Mouse (Mus musculus) adrenal gland, postnatal 10 days (tissue): Measurements from ENCODE around the gene Ppp2ca. TPM values are rescaled to one million over a fixed set of nuclear protein-coding genes. Genes with fewer than 3 reads are reported as not detected.
"Not testable (repeated sequence)": the region's sequence is repeated elsewhere in the genome, so short reads cannot be mapped to it uniquely, and the experiment has no call there.

ENCODE experiments used
- DNase-seq: peaks from one replicate; pipeline ENCODE4 v3.0.0; 2021; ENCODE audit warnings: mixed read lengths
- microRNA-seq: library from miRNA; unstranded; fragments of <30 nt; microRNA quantifications from one replicate; pipeline ENCODE4 v1.2.0, GENCODE M21; 2021
- total RNA-seq, 2 experiments: library from RNA; stranded (reverse); gene quantifications; 2 replicates each; pipeline ENCODE4 v1.2.3; 2021

Gene Ppp2ca
- total RNA-seq, 2 experiments from 2014 or later, result 67.9 to 69.5 TPM

DNA sequence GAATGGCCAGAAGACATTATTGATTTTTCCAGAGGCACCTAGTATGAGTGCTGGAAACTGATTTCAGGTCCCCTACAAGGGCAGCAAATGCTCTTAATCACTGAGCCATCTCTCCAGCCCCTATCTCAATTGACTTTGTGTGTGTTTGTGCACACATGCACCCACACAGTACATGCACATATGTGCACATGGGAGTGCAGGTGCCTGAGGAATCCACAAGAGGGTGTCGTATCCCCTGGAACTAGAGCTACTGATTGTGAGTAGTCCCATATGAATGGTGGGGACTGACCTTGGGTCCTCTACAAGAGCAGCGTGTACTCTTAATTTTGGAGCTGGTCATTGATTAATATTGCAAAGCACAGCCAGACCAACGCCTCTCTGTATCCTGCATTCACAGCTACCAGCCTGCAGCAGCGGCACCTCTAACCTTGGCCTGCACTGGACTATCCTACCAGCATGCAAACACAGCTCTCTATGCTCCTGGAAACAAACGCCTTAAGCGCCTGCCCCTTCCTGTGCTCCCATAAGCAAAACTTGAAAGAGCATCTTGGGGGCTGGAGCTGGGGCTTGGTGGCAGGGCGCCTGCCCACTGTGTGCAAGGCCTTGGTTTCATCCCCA is 32.1 kb downstream of the Ppp2ca start:
- no peak for DNase-seq

DNA sequence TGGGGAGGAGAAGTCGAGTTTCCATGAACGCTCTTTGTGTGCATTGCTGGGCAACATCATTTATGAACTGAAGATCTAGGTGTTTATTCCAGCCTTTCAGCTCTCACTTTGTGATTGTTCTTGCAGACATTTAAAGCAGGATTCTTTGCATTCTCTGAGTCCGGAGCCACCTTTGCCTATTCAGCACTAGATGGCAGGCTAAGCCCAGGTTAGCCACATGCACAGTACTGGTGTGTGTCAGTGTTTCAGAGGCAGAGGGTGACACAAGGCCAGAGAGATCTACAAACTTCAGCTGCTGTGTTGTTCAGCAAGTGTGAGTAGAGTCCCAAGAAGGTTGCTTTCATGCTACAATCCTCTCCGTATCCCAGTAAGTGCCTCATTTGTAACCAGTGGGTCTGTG is 45.2 kb downstream of the Ppp2ca start:
- peak; percentile 43 for DNase-seq

DNA sequence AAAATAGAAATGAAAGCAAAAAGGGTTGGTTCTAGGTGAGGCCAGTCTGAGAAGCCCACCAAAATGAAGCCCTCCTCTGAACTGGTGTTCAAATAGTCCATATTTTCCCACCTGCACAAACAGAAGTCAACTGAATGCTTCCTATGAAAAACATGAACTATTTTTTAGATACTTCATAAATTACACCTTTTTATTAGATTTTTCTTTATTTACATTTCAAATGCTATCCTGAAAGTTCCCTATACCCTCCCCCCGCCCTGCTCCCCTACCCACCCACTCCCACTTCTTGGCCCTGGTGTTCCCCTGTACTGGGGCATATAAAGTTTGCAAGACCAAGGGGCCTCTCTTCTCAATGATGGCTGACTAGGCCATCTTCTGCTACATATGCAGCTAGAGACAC is 46.9 kb downstream of the Ppp2ca start, which contains the start of gene Olfr1373:
Olfr1373 (minus strand) TSS at position 101 of the 400 bp plus-strand sequence.
- not testable (repeated sequence) for DNase-seq

DNA sequence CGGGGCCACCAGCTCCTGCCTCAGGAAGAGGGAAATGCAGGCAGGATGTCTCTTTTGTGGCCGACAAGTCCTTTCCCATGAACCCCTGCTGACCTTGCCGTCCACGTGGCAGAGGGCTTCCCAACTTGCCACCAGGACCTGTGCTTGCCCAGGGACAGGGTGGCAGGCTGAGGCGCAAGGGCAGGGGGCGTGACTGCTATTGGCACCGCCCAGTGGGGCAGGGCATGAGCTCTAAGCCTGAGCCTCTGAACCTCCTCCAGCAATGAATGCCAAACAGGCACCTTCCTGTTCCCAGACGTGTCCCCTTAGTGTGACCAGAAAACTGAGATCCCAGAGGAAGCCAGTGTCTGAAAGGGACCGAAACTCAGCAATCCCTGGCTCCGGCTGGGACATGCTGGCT is 65.4 kb downstream of the Ppp2ca start:
- DNase-seq, result peak; percentile 72

DNA sequence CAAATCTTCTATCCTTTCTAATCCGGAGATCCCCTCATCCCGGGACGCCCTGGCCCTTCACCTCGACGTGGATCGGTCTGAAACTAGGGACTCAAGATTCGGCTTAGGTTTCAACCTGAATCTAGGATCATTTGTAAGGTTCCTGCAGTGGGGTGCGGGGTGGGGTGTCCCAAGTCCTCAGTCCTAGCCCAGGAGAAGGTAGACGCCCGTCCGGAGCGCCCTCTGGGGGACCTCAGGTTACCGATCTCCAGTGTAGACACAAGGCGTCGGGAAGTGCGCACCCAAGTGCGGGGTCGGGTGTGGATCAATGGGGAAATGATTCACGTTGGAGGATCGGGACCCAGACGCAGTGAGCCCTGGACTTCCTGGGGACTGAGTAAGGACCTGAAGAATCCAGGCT is 68.6 kb downstream of the Ppp2ca start:
- peak; percentile 41 for DNase-seq

DNA sequence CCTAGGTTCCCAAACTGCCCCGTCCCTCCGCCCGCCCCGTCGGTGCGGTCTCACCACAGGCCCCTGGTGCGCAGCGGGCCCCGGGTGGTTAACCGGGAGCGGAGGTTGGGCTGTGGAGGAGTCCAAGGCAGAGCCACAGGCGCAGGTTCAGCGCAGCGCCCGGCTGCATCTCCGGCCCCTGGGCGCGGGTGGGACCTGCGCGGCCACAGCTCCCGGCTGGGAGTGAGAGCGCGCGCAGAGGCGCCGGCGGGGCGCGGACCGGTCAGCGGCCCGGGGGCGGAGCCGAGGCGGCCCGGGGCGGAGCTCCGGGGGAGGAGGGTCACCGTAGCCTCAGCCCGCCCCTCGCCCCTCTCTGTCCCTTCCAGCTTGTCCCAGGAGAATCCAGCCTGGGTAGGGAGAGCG is 69.4 kb downstream of the Ppp2ca start:
- DNase-seq, result peak; percentile 47

- no peak for DNase-seq
Observed at GRCm38 (mm10) chr11:52168461-52168860, 70.0 kb downstream of the Ppp2ca start.

Small RNA genes within 50 kb of the gene (microRNA-seq; reads per million reads assigned to microRNA genes)
- not detected for gene Gm24157
- 1.4 reads per million for gene Mir3061

Other genes with a start within 250 kb of the Ppp2ca start
- gene Jade2, start 241.0 kb upstream of the Ppp2ca start, total RNA-seq, result 10 to 100 TPM; 10.7 to 11.4 TPM
- 10 to 100 TPM; 23.8 to 26.0 TPM for gene Cdkn2aipnl, start 131.0 kb upstream of the Ppp2ca start, total RNA-seq
- 100 to 1,000 TPM; 131 to 155 TPM for gene Ube2b, start 97.9 kb upstream of the Ppp2ca start, total RNA-seq
- 1 to 10 TPM; 8.1 to 8.2 TPM for gene Cdkl3, start 94.5 kb upstream of the Ppp2ca start, total RNA-seq
- gene Olfr1373, start 46.8 kb downstream of the Ppp2ca start, total RNA-seq, result not detected
- not detected for gene Olfr1371, start 115.3 kb downstream of the Ppp2ca start, total RNA-seq
- 100 to 1,000 TPM; 309 to 323 TPM for gene Skp1a, start 133.3 kb downstream of the Ppp2ca start, total RNA-seq
- gene Tcf7, start 184.3 kb downstream of the Ppp2ca start, total RNA-seq, result 10 to 100 TPM; 41.7 to 42.2 TPM